Mouse (Mus musculus) cerebral cortex, adult 2 months (tissue): ENCODE data around the gene Pde4dip.

Experiments
- WGBS: fragments of 180-500 bp; shearing (Covaris S2); methylation state at CpG from one replicate; pipeline ENCODE4 v1.1.7; 2018; 5-methylcytosine and 5-hydroxymethylcytosine counted together

Gene Pde4dip

DNA sequence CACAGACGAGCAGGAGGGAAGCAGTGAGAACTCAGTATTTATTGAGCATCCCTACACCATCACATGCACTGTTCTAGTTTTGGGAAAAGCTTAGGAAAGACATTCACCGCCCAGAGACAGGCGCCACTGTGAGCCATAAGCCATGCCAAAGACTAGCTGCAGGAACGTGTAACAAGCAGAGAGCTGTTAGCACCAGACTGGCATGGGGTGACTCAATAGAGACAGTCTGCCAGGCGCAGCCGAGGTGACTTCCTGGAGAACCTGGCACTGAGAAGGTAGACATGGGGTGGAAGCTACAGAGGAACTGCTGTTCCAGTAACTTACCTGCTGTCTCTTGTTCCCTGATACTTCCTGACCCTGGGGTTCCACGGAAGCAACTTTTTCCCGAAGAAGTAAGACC lies 145.7 kb downstream of the Pde4dip start:
- 79% methylated on average over 8 of the region's 8 CpGs for WGBS

GRCm38 (mm10) chr3:97735575-97735974 lies 152.9 kb downstream of the Pde4dip start:
- WGBS, result 64% methylated on average over 5 of the region's 5 CpGs

DNA sequence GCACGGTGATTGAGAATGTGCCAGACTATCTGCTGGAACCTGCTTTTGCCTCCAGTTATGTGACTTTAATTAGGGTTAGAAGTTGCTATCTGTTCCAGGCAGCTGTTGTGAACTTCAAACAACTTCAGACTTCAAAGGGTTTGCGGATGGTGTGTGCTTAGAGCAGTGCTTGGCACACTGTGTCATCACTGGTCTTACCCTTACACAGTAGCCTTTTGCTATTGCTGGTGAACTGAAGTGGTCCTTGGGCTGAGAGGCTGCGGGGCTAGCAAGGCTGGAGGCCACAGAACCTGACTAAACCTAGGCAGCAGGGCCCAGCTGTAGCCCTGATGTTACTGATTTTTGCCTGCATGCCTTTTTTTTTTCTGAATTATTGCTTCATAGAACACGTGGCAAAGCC lies 154.2 kb downstream of the Pde4dip start:
- 51% methylated on average over 4 of the region's 4 CpGs for WGBS

GRCm38 (mm10) chr3:97732622-97733021 lies 155.9 kb downstream of the Pde4dip start:
- 49% methylated on average over 6 of the region's 6 CpGs for WGBS

GRCm38 (mm10) chr3:97730624-97731023 lies 157.9 kb downstream of the Pde4dip start:
- 51% methylated on average over 7 of the region's 7 CpGs for WGBS

DNA sequence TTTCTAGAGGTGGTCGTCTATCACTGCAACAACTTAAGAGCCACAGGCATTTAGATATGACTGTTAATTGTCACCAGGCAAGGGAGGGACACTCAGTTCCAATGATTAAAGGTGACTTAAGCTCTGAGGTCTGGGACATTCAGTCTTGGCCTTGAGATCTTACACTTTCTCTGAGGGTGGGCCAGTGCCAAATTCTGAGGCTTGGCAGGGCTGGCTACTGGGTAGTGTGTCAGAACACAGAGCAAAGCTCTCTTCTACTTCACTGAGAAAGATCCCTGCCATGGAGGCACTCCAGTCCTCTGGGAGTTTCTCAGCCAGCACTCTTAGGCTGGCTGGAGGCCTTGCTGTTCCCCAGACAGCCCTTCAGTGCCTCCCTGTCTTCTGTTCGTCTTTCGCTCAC lies 158.4 kb downstream of the Pde4dip start:
- WGBS, result 55% methylated on average over 3 of the region's 3 CpGs

DNA sequence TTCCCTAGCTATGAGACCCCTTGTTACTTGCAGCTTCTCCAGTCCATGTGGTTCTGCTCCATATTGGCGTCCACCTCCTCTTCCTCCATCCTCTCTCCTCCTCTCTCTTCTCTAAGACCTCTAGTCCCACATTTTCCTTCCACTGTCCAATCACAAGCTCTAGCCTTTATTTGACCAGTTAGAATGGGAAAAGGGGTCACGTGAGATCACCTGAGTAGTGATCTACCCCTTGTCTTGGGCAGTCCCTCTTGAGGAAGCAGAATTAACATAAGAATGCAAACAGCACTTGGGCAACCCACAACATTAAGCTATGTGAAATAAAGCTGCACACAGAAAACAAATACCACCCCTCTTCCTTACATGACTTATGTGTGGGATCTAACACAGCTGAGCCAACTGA lies 160.7 kb downstream of the Pde4dip start:
- 84% methylated on average over 2 of the region's 2 CpGs for WGBS

GRCm38 (mm10) chr3:97719116-97719515 lies 169.4 kb downstream of the Pde4dip start:
- 80% methylated on average over 9 of the region's 9 CpGs for WGBS

GRCm38 (mm10) chr3:97715922-97716321 lies 172.6 kb downstream of the Pde4dip start:
- WGBS, result 88% methylated on average over 1 of the region's 1 CpGs

DNA sequence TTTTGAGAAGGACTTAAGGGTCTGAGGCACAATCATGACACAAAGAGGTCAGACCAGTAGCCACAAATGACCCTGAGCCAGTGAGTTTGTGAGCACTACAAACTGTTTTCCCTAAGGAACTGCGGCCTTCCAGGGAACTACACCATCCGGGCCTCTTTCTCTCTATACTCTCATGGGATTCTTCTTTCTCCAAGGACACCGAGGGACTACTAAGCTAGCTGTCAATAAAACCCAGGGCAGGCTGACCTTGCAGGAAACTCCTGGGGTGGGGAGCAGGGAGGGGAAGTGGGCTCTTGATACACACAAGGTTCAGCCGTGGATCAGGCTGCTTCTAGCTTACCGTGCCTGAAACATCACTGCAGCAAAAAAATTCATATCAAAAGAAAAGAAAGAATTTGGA lies 177.6 kb downstream of the Pde4dip start:
- WGBS, result 69% methylated on average over 5 of the region's 5 CpGs

DNA sequence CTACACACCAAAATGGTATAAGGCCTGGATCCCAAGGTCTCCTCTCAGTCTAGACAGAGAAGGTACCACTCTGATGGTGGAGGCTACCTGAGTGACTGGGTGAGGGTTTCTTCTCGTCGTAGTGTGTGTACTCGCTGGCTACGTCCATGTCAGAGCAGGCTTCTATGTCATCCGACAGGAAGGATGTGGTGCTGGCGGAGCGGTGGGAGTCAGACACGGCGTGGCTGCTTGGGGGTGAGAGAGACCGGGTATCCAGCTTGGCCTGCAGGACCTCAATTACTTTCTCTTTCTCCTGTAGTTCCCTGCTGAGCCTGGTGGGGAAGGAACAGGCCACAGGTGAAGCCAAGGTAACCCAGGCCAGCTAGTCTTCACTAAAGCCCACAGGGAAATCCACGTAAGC lies 178.4 kb downstream of the Pde4dip start:
- 90% methylated on average over 11 of the region's 11 CpGs for WGBS

DNA sequence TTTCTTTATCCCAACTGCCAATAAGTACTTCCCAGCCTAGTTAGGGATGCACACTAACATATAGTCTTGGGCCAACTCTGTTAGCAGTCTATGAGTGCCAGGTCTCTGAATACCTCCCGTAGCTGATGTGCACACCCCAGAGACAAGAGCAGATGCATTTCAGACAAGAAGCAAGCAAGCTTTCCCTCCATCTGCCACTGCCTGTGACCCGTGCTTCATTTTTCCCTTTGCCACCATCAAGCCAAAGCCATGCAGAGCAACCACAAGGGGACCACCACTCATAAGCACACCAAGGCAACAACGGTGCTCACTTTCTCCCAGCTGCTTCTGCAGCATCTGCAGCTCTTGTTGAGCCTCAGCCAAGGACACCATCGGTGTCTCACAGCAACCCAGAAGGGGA lies 181.9 kb downstream of the Pde4dip start:
- WGBS, result 71% methylated on average over 4 of the region's 4 CpGs

- 78% methylated on average over 3 of the region's 3 CpGs for WGBS
Observed at GRCm38 (mm10) chr3:97705508-97705907, 183.0 kb downstream of the Pde4dip start.

GRCm38 (mm10) chr3:97702448-97703080 lies 185.9 kb downstream of the Pde4dip start:
- 89% methylated on average over 11 of the region's 11 CpGs for WGBS

- 67% methylated on average over 3 of the region's 3 CpGs for WGBS
Observed at GRCm38 (mm10) chr3:97701198-97701597, 187.3 kb downstream of the Pde4dip start.

DNA sequence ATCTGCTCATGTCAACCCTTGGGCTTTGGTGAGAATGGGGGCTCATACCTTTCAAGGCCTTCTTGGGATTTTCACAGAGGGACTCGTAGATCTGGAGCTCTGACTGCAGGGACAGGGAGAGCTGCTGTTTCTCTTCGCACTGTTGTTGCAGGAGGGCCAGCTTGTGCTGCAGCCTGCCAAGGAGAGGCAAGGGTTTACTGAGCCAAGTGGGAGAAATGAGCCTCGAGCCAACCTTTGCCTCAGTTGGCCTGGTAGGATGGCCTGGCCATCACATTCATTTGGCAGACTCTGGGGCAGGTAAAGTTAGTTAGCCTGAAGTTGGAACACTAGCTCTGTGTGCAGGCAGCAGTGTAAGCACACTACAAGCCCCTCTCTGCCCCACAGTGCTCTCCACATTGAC lies 189.4 kb downstream of the Pde4dip start:
- 35% methylated on average over 3 of the region's 3 CpGs for WGBS

GRCm38 (mm10) chr3:97697291-97697690 lies 191.2 kb downstream of the Pde4dip start:
- WGBS, result 73% methylated on average over 9 of the region's 9 CpGs

GRCm38 (mm10) chr3:97696866-97697265 lies 191.6 kb downstream of the Pde4dip start:
- WGBS, result 71% methylated on average over 9 of the region's 9 CpGs

GRCm38 (mm10) chr3:97693806-97694205 lies 194.7 kb downstream of the Pde4dip start:
- 88% methylated on average over 6 of the region's 6 CpGs for WGBS

DNA sequence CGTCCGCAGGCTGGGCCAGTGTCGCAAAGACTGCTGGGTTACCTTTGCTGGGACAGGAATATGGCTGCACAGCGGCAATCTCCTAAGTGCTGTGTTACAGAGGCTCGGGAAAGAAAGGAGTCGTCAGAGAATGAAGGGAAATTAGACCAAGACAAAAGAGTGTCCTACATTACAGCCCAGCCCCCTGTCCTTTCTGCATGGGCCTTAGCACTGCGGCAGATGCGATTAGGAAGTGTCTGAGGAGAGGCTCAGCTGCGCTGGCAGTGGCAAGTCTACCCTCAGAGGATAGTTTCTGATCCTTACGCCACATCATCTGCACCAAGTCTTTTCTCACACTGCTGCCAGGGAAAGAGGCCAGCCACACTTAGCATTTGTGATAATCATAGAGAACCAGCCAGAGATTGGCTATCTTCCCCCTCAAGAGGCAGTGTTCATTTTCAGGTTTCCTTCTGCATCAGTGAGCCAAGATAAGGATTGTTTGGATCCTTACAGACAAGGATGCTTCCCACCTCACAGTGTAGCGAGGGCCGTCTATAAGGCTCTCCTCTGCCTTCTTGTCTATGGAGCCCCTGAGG lies 197.0 kb downstream of the Pde4dip start:
- 47% methylated on average over 12 of the region's 12 CpGs for WGBS

DNA sequence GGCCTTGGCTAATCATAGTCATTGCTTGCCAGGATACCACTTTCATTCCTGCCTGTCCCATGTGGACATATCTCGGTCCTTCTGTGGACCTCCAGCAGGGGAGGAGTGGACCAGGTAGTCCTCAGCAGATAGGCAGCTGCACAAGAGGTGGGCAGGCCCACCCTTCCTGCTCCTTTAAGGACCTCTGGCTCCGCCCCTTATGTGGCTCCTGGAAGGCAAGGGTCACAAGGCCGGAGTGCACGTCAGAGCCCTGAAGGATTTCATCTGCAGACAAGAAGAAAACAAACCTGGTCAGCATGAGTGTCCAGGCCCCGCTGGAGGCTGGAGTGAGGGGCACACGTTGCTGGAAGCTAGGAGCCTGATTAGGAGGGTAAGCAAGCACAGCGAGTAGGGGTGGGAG lies 197.9 kb downstream of the Pde4dip start:
- 68% methylated on average over 7 of the region's 7 CpGs for WGBS

GRCm38 (mm10) chr3:97689289-97689688 lies 199.2 kb downstream of the Pde4dip start:
- 56% methylated on average over 2 of the region's 2 CpGs for WGBS

- WGBS, result 64% methylated on average over 4 of the region's 4 CpGs
Observed at GRCm38 (mm10) chr3:97686372-97687117, 202.0 kb downstream of the Pde4dip start.
